Mouse (Mus musculus) heart, adult 18-20 months (tissue): ENCODE measurements around the gene Ndufv3. TPM values are rescaled to one million over a fixed set of nuclear protein-coding genes. Genes with fewer than 3 reads are reported as not detected.

Source experiments
- DNase-seq, 2 experiments: peaks; one replicate each; pipeline ENCODE4 v3.0.0; 2021 to 2022; ENCODE audit warnings: mixed read lengths in 1 of 2
- microRNA-seq, 2 experiments: library from miRNA; unstranded; fragments of <30 nt; microRNA quantifications; one replicate each; pipeline ENCODE4 v1.2.0; 2022
- total RNA-seq, 2 experiments: library from RNA; stranded (reverse); gene quantifications; 2 replicates each; pipeline ENCODE4 v1.2.3; 2021

Ndufv3 gene
- total RNA-seq, 2 experiments from 2014 or later, result 1,409 to 1,497 TPM

GRCm38 (mm10) chr17:31557124-31557880, 37.4 kb downstream of the Ndufv3 start:
- peak; percentile 62 to 71 for DNase-seq

GRCm38 (mm10) chr17:31557947-31558542, 38.1 kb downstream of the Ndufv3 start:
- no peak for DNase-seq

GRCm38 (mm10) chr17:31559021-31559789, 39.3 kb downstream of the Ndufv3 start:
- no peak for DNase-seq

- DNase-seq, result peak; percentile 47 to 70
Observed at GRCm38 (mm10) chr17:31563632-31564014, 43.7 kb downstream of the Ndufv3 start.

- DNase-seq, result peak; percentile 97 to 99
Observed at GRCm38 (mm10) chr17:31564015-31564857, 44.3 kb downstream of the Ndufv3 start, which contains the start of gene Pknox1. TSS of gene Pknox1 (plus strand) at chr17:31564734.

- DNase-seq, result no peak
Observed at GRCm38 (mm10) chr17:31564858-31565140, 44.9 kb downstream of the Ndufv3 start.

GRCm38 (mm10) chr17:31565141-31566056, 45.5 kb downstream of the Ndufv3 start:
- peak; percentile 66 to 69 for DNase-seq

GRCm38 (mm10) chr17:31566276-31566675, 46.4 kb downstream of the Ndufv3 start:
- no peak for DNase-seq

- DNase-seq, result no peak
Observed at GRCm38 (mm10) chr17:31569756-31570155, 49.8 kb downstream of the Ndufv3 start.

GRCm38 (mm10) chr17:31570321-31570925, 50.5 kb downstream of the Ndufv3 start:
- DNase-seq, result peak in 1 of 2 experiments; percentile 37

- DNase-seq, result no peak
Observed at GRCm38 (mm10) chr17:31571689-31572088, 51.8 kb downstream of the Ndufv3 start.

- no peak for DNase-seq
Observed at GRCm38 (mm10) chr17:31574662-31575061, 54.7 kb downstream of the Ndufv3 start.

- DNase-seq, result no peak
Observed at GRCm38 (mm10) chr17:31576394-31577175, 56.7 kb downstream of the Ndufv3 start.

- no peak for DNase-seq
Observed at GRCm38 (mm10) chr17:31580344-31580743, 60.4 kb downstream of the Ndufv3 start.

Small RNAs within 50 kb of the gene (microRNA-seq; reads per million reads assigned to microRNA genes)
- 0 reads per million in 2 experiments for gene Gm24970

Other genes starting within 250 kb of the Ndufv3 start
- gene Rsph1, start 242.7 kb upstream of the Ndufv3 start, total RNA-seq, result 1 to 10 TPM in 1 of 2 experiments, under 1 TPM in 1; 0.79 to 1.7 TPM
- gene Slc37a1, start 233.3 kb upstream of the Ndufv3 start, total RNA-seq, result 10 to 100 TPM in 1 of 2 experiments, 1 to 10 TPM in 1; 7.5 to 10.3 TPM
- gene Pde9a, start 133.9 kb upstream of the Ndufv3 start, total RNA-seq, result 1 to 10 TPM; 3.4 to 3.8 TPM
- gene Wdr4, start 135 bp upstream of the Ndufv3 start, total RNA-seq, result 1 to 10 TPM; 5.8 to 6.5 TPM
- gene Pknox1, start 44.6 kb downstream of the Ndufv3 start, total RNA-seq, result 10 to 100 TPM; 10.6 to 12.7 TPM
- gene Cbs, start 117.1 kb downstream of the Ndufv3 start, total RNA-seq, result 1 to 10 TPM; 3.4 to 4.9 TPM
- gene U2af1, start 138.8 kb downstream of the Ndufv3 start, total RNA-seq, result 10 to 100 TPM; 68.6 to 77.1 TPM
- gene Cryaa, start 157.7 kb downstream of the Ndufv3 start, total RNA-seq, result not detected